Mouse (Mus musculus): Measurements from ENCODE around the gene 2810006K23Rik.

2810006K23Rik gene

GRCm38 (mm10) chr5:124387932-124388331 lies 60.0 kb downstream of the 2810006K23Rik start:
- DNase-seq (ENCODE audit: low read depth, low spot score), result no peak
